Mouse (Mus musculus) left cerebral cortex, adult 8-10 months (tissue): ENCODE measurements around the gene Maneal. TPM values are rescaled to one million over a fixed set of nuclear protein-coding genes. Genes with fewer than 3 reads are reported as not detected.

Experiments used
- DNase-seq, 2 experiments: peaks; one replicate each; pipeline ENCODE4 v3.0.0; 2022; ENCODE audit warnings: low spot score in 2 of 2
- total RNA-seq, 4 experiments: library from RNA; stranded (reverse); gene quantifications; 2 replicates each; pipeline ENCODE4 v1.2.4; 2022

Gene Maneal
- total RNA-seq: 10 to 100 TPM; 53.2 to 61.4 (median 57.1) TPM

DNA sequence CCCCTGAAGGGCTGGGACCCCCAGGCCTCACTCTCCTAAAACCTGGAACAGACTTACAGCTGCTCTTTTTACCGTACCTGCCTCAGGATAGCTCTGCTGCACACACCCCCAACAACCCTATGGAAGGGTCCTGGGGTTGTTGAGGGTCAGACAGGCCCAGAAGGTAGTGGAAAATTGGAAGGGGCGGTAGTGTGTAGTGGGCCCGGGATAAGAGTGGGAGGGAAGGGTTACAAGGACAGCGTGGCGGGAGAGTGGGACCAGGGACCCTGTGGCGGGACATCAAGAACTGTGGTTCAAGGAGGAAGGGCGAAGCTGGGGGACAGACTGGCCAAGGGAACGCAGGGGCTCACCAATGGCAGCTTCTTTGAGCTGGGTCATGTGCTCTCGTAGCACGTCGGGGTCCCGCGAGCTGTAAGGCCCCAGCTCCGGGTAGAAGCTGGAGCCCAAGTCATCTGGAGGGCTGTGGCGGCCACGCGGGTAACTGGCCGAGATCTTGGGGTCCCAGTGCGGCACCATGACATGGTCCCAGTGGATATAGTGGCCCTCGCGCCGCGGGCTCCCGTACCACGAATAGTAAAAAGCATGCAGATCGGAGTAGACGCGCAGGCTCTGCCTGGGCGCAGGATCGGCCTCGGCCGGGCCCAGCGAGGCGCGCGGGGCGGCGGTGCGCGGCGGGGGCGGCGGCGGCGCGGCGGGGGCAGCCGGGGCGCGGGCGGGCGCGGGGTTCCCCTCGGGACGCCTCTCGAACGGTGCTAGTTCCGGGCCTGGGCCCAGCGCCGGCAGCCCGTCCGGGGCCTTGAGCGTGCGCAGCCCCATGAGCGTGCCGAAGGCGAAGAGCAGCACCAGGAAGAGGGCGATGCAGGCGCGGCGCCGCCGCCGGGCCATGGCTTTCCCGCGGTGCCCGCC is at the start of gene Maneal:
Maneal (minus strand) TSS at position 889 of the 906 bp plus-strand sequence.
- no peak for DNase-seq

DNA sequence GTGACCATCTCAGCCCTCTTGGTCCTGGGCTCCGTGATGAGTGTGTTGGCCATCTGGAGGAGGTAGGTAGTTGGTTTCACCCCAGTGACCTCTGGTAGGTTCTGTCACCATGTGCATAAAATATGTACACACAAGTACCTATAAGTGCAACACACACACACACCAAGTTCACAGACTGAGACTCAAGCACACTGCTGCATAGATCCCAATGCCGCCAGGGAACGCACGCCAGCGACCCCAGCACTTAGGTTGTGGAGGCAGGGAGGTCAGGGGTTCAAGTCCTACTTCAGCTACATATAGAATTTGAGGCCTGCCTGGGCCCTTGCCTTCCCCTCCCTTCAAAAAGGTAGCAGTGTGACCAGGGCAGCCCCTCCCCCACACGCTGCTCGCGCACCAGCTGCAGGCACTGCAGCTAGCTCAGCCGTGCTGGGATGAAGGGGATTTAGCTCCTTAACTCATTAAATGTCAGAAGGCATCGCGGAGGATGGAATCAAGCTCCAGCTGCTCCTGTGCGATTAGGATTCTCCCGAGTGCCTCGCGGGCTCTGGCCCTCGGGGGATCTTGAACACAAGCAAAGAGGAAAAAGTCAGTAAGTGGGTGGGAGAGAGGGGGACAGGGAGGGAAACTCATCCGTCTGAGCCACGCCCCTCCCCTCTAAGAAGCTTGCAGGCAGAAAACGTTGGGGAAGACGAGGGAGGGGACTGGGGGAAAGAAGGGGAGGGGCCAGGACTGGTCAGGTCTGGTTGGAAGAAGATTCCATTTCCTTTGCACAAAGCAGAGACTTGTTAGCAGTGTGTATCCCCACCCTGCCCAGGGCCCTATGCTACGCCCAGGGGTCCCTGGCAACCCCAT is 44.2 kb upstream of the Maneal start:
- DNase-seq: no peak

DNA sequence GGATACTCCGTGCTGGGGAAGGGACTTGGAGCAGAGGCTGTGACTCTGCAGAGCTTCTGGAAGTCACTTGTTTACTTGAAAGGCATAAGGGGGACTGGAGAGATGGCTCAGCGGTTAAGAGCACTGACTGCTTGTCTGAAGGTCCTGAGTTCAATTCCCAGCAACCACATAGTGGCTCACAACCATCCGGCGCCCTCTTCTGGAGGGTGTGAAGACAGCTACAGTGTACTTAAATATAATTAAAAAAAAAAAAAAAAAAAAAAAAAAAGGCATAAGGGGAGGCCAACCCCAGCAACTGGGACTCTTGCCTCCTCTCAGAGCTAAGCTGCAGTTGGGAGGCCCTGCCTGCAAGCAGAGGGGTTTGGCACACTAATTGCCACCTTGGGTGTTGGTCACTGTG is 43.4 kb upstream of the Maneal start:
- no peak for DNase-seq

DNA sequence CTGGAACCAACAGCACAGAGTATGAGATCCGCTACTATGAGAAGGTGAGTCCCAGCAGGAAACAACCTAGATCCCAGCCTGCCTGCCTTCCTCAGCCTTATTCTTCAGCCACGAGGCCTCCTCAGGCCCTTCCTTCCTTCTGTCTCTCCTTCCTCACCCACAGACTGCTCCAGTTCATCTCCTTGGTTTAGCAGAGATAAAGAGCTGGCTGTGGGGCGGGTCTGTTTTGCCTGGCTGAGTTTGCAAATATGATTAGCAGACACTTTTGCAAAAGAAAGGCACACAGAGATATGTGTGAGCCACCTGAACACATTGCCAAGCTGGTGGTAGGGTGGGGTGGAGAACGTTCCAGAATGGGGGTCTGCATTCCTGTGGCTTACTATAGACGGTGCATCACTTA is 37.9 kb upstream of the Maneal start:
- DNase-seq: no peak

DNA sequence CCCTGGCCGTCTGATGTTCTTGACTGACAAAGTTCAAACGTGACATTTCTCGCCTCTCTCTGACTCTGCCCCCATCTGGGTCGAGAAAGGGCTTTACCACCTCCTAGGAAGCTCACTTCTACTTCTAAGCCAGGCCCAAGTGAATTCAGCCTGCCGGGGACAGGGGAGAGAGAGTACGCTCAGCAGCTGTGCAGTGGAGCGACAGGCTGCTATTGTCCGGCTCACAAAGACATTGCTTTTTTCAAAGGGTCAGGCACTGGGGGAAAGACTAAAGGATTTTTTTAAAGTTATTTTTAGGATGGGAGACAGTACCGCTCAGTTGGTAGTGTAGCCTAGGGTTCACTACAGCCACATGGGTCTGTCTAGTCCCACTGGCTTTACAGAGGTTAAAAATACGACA is 36.5 kb upstream of the Maneal start:
- no peak for DNase-seq

DNA sequence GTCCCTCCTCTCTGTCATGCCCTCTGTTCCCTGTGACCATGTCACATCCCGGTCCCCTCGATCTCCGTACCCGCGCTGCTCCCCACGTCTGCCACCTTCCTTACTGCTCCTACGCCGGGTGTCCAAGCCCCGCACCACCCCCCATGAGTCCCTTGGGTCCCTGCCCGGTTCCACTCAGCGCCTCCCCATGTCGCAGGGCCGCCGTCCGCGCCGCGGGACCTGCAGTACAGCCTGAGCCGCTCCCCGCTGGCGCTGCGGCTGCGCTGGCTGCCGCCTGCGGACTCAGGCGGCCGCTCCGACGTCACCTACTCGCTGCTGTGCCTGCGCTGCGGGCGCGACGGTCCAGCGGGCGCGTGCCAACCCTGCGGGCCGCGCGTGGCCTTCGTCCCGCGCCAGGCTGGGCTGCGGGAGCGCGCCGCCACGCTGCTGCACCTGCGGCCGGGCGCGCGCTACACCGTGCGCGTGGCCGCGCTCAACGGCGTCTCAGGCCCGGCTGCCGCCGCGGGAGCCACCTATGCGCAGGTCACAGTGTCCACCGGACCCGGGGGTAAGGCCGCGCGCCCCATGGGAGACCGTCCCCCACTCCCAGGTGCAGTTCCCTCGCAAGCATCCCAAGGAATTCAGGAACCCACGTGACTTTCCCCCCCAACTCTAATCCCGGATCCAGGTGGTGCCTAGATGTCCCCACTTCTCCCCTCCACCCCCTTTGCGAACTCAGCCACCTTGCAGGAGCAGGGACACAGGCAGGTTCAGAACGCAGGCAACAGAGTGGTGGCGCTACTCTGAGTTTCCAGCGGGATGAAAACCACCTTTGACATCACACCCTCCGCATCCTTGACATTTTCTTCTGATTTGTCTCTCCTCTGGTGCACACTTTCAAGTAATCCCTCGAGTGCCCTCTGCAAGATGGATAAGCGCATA is 32.8 kb upstream of the Maneal start:
- peak; percentile 49 to 76 for DNase-seq

DNA sequence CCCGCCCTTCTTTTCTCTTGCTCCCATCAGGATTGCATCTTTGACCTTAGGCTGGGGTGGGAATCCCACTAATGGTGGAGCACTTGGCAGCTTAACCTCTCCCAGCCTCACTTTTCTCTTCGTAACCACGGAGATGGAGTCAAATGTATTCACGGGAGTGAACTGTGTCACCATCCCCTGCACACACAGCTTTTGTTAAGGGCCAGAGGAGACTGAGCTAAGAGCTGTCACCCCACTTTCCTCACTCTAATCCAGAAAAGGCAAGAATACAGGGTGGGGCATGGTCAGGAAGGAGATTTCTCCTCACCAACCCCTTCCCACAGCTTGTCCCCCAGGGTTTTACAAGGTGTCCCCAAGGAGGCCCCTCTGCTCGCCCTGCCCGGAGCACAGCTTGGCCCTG is 31.8 kb upstream of the Maneal start:
- no peak for DNase-seq

DNA sequence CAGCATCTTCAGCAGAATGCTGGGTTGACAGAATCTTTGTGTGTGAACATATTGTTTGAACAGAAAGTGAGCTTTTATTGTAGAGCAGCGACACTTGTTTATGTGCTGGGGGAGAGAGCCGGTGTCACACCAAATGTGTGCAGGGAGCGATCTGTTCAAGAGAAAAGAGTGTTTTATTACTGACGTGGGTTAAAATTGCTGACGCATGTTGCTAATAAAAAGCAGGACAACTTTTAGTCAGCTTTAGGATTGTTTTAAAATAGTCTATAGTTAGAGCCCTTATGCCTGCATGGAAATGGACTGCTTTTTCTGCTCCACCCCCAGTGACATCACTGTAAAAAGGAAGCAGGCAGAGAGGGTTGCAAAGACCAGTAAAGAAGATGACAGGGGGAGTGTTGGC is 28.9 kb upstream of the Maneal start:
- DNase-seq: no peak

DNA sequence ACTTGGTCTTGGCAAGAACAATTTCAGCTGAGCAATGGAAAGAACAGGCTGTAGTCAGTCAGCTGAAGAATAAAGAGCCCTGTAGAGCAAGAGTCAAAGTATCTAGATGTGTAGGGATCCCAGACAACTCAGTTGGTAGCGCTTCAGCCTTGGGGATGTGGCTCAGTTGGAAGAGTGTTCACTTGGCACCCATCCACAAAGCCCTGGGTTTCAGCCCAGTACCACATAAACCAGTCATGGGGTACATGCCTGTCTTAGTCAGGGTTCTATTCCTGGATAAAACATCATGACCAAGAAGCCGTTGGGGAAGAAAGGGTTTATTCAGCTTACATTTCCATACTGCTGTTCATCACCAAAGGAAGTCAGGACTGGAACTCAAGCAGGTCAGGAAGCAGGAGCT is 28.0 kb upstream of the Maneal start:
- no peak for DNase-seq

DNA sequence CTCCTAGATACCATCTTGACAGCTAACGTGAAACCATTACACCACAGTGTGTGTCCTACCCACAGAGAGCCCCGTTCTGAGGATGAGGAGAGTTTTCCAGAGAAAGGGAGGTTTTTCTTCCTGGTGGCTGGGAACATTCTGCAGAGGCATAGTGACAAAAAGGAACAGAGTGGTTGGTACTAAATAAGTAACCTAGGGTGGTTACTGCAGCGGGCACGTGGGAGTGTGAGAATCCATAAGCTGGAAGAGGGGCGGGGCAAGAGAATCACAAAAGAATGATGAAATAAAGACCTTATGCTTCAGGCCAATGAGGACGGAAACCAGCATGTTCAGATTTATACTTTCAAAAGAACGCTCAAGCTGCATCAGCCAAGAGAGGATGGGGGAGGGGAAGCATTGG is 26.7 kb upstream of the Maneal start:
- DNase-seq: peak in 1 of 2 experiments; percentile 58

DNA sequence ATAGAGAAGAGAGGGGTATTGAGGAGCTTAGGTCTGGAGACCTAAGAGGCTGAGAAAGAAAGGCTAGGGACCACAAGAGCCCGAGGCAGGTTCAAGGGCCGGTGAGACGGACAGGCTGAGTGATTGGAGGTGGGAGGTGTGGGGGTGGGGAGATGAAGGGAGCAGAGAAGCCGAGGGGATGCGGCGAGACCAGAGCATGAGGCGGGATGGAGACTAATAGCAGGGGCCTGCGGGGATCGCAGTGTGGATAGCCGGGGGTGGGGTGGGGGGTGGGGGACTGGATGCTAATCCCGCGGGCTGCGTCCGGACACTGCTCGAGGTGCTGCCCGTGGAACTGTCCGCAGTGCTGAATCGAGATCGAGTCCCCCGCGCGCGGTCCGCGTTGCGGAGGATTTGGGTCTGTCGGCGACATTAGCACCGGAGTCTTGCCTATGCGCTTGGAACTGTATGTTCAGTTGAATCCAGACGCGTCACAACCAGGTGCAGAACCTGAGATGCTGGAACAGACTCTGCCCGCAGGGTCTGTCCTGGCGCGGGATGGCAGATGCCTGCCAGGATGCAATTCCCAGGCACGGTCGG is 20.3 kb upstream of the Maneal start:
- no peak for DNase-seq

DNA sequence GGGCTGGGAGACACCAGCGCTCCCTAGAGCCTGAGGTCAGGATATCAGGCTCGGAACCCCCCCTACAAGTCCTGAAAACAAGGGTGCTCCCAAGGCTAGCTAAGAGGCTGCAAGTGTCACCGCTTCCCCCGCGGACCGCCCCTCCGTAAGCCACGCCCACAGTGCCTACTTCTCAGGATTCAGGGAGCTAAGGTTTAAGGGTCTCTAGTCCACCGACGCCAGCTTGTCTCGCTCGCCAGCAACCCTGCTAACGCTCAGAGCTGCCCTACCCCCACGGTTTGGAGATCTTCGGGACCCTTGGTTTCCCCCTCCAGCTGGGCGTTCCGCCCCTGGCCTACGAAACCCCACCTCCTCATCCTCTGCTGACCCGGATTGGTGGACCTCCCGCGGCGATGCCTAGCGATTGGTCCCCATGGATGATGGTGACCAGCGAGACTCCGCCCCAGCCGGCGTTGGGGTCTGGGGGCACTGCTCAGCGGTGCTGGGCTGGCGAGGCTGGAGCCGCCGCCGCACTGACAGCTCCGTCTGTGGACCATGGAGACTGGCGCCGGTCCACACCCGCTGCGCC is 19.5 kb upstream of the Maneal start:
- peak; percentile 71 to 74 for DNase-seq

DNA sequence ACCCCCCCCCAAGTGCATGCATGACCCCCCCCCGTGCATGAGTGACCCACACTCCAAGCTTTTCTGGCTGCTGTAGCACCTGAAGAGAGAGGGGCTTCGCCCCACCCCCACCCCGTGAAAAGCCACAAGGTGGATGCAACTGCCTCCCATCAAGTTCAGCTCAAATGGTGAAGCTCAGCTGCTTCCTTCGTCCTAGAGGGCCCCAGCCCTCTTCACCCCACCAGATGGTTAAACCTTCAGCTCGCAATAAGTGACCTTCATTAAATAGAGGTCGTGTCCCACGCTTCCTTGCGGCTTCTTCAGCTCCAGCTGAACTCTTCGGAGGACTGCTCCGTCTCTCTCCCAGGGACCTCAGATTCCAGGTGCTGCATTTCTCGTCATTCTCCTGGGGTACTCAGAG is 18.6 kb upstream of the Maneal start, which contains the start of gene Epha10:
Epha10 (plus strand) TSS at position 301 of the 400 bp plus-strand sequence.
- DNase-seq: no peak

DNA sequence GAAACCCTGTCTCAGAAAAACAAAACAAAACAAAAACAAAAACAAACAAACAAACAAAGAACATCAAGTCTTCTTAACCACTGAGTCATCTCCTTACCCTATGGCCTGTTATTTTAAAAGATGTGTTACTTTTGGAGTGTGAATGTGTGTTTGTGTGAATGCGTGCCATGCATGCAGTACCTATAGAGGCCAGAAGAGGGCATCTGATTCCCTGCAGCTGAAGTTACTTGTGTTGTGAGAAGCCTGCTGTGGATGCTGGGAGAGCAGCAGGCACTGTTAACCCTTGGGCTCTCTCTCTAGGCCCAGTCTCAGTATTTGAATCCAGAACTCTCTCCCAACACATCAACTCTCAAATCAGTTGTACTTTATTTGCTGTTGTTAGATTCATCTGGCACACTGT is 10.7 kb upstream of the Maneal start:
- no peak for DNase-seq

DNA sequence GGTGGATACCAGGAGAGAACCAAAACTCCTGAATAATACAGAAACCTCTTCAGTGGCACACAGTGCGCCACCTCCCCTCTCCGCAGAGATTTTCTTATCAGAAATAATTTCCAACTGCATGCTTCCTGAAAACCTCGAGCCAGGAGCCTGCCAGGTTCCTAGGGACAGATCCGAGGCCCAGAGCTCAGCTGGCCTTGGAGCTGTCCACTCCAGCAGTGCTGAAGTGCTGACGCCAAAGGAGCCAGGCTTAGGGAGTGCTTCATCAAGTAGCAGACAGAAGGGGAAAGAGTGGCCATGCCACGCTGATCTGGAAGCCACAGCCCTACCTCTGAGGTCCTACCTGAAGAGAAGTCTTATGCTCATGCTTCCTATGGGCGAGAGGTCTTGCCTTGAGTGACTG is 1.5 kb downstream of the Maneal start:
- no peak for DNase-seq

DNA sequence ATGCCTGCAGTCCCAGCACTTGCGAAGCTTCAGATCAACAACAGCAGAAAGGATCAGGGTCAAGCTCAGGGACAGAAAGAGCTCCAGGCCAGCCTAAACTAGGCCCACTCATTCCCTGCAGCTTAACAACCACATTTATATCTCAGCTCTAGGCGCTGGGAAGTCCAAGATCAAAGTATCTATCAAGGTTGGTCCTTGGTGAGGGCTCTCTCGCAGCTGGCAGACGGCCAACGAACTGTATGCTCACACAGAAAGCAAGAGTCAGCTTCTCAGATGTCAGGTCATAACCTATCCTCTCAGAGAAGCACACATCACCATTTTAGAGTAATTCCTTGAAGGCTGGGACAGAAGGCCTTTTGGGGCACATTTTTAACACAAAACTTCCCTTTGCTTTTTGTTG is 3.6 kb downstream of the Maneal start:
- DNase-seq: no peak

DNA sequence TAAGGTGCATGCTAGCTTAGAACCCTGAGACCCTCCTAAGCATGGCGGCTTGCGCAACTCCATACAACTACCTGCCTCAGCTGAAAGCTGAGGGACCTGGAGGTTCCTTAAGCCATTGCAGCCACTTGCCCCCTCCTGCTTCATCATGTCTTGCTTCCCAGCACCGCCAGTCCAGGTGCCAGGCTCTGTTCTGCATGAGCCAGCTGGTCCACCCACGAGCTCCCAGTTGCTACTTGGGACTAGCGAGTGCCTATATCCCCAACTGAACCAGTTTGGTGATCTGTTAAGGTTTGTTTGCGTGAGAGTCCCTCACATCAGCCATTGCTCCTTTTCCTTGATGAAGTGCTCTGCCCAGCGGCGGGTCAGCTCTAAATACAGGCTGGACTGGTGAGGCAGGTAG is 5.7 kb downstream of the Maneal start:
- peak in 1 of 2 experiments; percentile 59 for DNase-seq

DNA sequence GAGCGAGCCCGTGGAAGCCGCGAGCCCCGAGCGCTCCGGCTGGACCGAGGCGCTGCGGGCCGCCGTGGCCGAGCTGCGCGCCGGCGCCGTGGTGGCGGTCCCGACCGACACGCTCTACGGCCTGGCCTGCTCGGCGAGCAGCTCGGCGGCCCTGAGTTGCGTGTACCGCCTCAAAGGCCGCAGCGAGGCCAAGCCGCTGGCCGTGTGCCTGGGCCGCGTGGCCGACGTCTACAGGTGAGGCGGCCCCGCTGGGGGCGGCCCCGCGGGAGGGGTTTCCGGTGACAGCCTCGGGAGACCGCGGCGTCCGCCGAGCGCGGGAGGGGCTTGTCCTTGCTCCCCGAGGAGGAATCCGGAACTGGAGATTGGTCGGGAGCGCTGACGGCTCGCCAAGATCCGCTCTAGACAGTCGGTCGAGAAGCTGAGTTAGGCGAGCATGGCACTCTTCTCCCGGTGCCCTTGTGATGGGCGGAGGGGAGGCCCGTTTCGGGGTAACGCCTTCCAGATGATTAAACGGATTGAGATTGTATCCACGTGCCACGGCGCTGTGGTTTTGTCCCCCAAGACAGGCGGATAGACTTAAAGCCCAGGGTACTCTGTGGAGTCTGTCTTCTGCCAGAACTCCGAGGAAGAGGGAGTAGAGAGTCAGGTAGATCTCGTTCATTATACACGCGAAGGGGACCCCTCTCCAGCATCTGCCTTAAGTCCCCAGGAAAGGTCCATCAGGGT is 10.9 kb downstream of the Maneal start, which contains the start of gene 1110065P20Rik:
1110065P20Rik (minus strand) TSS at position 264 of the 726 bp plus-strand sequence.
- DNase-seq: peak; percentile 51 to 76

DNA sequence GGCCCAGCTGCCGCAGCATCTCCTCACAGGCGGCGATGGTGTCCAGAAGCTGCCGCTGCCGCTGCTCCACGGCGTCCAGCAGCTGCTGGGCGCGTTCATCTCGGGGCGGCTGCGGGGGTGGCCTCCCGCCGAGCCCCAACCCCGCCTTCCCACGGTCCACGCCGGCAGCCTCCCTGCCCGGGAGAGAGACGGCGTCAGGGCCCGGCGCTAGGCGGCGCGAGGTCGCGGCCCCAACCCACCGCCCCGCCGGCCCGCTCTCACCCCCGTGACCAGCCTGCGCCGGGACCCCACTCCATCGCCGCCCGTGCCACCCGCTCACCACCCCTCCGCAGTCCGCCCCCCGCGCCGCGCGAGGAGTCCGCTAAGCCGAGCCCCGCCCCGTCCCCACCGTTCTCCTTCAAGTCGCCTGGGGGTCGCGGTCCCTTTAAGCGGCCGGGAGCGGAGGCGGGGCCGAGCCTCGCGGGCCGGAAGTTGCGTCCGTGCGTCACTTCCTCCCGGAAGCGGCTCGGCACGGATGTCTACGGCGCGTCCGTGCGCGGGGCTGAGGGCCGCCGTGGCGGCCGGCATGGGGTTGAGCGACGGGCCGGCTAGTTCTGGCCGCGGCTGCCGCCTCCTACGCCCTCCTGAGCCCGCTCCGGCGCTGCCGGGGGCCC is 11.6 kb downstream of the Maneal start, which contains the start of gene Yrdc:
Yrdc (plus strand) TSS at position 419 of the 653 bp plus-strand sequence.
- peak; percentile 82 to 93 for DNase-seq
